Mouse (Mus musculus): ENCODE data around the gene Pld4. TPM values are rescaled to one million over a fixed set of nuclear protein-coding genes. Genes with fewer than 3 reads are reported as not detected.

Pld4 gene
- total and polyA plus RNA-seq, 2 experiments from 2014 or later: 8.8 to 12.6 TPM

DNA sequence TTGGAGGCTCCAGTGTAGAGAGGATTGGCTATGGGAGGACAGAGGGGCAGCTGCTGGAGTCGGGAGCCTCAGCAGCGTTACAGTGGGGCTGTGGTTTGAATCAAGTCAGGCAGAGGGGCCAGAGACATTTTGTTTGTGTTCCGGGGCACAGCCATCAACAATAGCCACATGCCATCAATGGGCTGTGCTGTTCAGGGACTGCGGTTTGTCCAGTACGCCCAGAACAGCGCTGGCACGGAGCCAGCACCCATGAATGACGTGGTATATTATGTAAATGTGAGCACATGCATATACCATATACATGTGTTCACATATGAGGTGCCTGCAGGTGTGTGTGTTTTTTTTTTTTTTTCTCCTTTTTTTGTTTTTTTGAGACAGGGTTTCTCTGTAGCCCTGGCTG, 32.7 kb upstream of the Pld4 start:
- Histone ChIP-seq H3K4me3 (ENCODE audit: low read depth, low read length) (no peak overlapping the region), H3K27me3 (ENCODE audit: insufficient read depth, low read length) (no peaks in the 10 kb centered on the region), H3K4me1 (ENCODE audit: insufficient read depth, low read length) (peaks cover 9% of the 10 kb centered on the region; the same call in 1 of the 2 replicates), H3K36me3 (ENCODE audit: insufficient read depth, low read length) (peaks cover 18% of the 10 kb centered on the region), H3K9ac (replicated peaks; ENCODE audit: low read length, poor library complexity, severe bottlenecking) (no peak overlapping the region), H3K9me3 (ENCODE audit: low read length) (no peaks in the 10 kb centered on the region), H3K4me2 (ENCODE audit: low read depth, low read length, poor library complexity, severe bottlenecking) (no peak overlapping the region), H3K27ac (ENCODE audit: low read depth, low read length) (no peak overlapping the region)
- WGBS: 72% methylated on average over 8 of the region's 8 CpGs
- ATAC-seq (ENCODE audit: low FRiP score) (no peak), DNase-seq (ENCODE audit: low spot score) (no peak)
- no peak for TF ChIP-seq CTCF (IDR thresholded peaks at IDR 0.05)

DNA sequence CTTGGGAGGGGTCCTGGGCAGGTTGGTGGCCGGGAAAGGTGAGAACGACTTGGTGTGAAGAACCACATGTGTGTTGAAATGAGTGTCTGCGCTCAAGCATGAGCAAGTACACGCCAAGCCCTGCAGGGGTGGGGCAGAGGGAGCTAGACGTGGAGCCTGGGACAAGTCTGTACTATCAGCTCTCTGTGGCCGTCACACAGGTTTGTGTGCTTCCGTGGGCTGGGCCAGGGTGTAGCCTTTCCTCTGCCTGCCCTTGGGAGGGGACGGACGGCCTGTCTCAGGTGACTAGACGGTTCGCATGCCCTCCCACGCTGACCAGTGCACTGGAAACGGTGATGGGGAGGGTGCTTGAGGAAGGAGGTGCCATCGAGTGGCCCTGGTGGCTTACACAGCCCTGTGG, 29.6 kb upstream of the Pld4 start:
- no peak overlapping the region for H3K4me2 ChIP-seq (ENCODE audit: low read depth, low read length, poor library complexity, severe bottlenecking)
- 89% methylated on average over 14 of the region's 14 CpGs for WGBS
- H3K9ac ChIP-seq (replicated peaks; ENCODE audit: low read length, poor library complexity, severe bottlenecking): no peak overlapping the region
- ATAC-seq (ENCODE audit: low FRiP score) (no peak), DNase-seq (ENCODE audit: low spot score) (no peak)
- H3K27me3 ChIP-seq (ENCODE audit: insufficient read depth, low read length): no peaks in the 10 kb centered on the region
- no peaks in the 10 kb centered on the region for H3K4me1 ChIP-seq (ENCODE audit: insufficient read depth, low read length)
- no peaks in the 10 kb centered on the region for H3K9me3 ChIP-seq (ENCODE audit: low read length)
- H3K36me3 ChIP-seq (ENCODE audit: insufficient read depth, low read length): peaks cover 42% of the 10 kb centered on the region
- TF ChIP-seq CTCF (IDR thresholded peaks at IDR 0.05): no peak
- no peak overlapping the region for H3K4me3 ChIP-seq (ENCODE audit: low read depth, low read length)
- no peak overlapping the region for H3K27ac ChIP-seq (ENCODE audit: low read depth, low read length)

DNA sequence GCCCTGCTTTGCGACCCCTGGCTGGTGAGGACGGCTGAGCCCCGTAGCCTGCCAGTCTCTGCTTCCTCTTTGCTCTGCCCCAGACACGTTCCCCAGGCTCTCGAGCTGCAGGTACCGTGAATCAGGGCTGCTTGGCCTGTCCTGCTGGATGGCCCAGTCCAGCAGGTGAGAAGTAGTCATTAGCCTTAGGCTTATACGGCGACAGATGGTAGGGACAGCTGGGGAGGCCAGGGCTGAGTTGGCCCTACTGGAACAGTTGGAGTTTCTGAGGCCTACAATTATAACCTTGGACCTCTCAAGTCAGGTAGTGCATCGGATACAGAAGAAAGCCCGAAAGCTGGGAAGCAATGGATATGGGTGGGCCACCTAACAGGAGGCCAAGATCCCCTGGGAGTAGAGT, 27.9 kb upstream of the Pld4 start:
- ATAC-seq (ENCODE audit: low FRiP score): no peak
- Histone ChIP-seq H3K4me1 (ENCODE audit: insufficient read depth, low read length) (no peaks in the 10 kb centered on the region), H3K9ac (replicated peaks; ENCODE audit: low read length, poor library complexity, severe bottlenecking) (no peak overlapping the region), H3K27me3 (ENCODE audit: insufficient read depth, low read length) (no peaks in the 10 kb centered on the region), H3K36me3 (ENCODE audit: insufficient read depth, low read length) (peaks cover 59% of the 10 kb centered on the region), H3K9me3 (ENCODE audit: low read length) (no peaks in the 10 kb centered on the region), H3K4me3 (ENCODE audit: low read depth, low read length) (no peak overlapping the region), H3K4me2 (ENCODE audit: low read depth, low read length, poor library complexity, severe bottlenecking) (no peak overlapping the region), H3K27ac (ENCODE audit: low read depth, low read length) (no peak overlapping the region)
- DNase-seq (ENCODE audit: low spot score): no peak
- 90% methylated on average over 10 of the region's 10 CpGs for WGBS
- no peak for TF ChIP-seq CTCF (IDR thresholded peaks at IDR 0.05)

DNA sequence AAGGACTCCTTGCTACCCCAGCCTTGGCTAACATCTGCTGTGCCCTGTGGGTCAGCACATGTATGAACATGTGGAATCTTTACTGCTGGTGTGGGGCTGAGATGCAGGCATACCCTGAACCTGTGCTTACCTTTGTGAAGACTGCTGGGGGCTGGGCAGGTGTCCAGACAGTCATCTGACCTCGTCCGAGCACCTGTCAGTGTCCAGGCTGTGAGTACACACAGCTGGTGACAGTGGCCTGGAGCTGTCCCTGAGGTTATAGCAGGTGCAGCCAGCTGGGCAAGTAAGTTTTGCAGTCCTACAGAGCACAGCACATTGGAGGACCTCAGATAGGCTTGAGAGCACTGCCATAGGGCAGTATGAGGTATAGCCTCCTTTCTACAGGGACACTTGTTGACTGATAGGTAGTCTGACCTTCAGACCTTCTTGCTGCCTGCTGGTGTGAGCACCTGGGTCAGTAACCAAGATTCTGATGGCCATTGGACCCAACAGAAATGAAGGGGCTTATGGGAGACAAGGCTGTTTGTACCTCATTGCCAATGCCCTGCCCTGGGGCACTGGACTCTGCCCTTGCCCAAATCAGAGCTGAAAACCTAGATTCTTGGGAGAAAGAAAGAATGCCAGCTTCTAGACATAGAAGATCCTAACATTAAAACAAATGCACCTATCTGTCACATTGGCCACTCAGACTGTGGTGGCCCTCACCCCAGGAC, 26.2 kb upstream of the Pld4 start:
- WGBS: 74% methylated on average over 2 of the region's 2 CpGs
- peaks cover 69% of the 10 kb centered on the region for H3K36me3 ChIP-seq (ENCODE audit: insufficient read depth, low read length)
- DNase-seq (ENCODE audit: low spot score) (no peak), ATAC-seq (ENCODE audit: low FRiP score) (no peak)
- no peak overlapping the region for H3K27ac ChIP-seq (ENCODE audit: low read depth, low read length)
- H3K9ac ChIP-seq (replicated peaks; ENCODE audit: low read length, poor library complexity, severe bottlenecking): no peak overlapping the region
- H3K4me3 ChIP-seq (ENCODE audit: low read depth, low read length): no peak overlapping the region
- TF ChIP-seq CTCF (IDR thresholded peaks at IDR 0.05): no peak
- H3K9me3 ChIP-seq (ENCODE audit: low read length): no peaks in the 10 kb centered on the region
- H3K4me1 ChIP-seq (ENCODE audit: insufficient read depth, low read length): no peaks in the 10 kb centered on the region
- H3K4me2 ChIP-seq (ENCODE audit: low read depth, low read length, poor library complexity, severe bottlenecking): no peak overlapping the region
- no peaks in the 10 kb centered on the region for H3K27me3 ChIP-seq (ENCODE audit: insufficient read depth, low read length)

DNA sequence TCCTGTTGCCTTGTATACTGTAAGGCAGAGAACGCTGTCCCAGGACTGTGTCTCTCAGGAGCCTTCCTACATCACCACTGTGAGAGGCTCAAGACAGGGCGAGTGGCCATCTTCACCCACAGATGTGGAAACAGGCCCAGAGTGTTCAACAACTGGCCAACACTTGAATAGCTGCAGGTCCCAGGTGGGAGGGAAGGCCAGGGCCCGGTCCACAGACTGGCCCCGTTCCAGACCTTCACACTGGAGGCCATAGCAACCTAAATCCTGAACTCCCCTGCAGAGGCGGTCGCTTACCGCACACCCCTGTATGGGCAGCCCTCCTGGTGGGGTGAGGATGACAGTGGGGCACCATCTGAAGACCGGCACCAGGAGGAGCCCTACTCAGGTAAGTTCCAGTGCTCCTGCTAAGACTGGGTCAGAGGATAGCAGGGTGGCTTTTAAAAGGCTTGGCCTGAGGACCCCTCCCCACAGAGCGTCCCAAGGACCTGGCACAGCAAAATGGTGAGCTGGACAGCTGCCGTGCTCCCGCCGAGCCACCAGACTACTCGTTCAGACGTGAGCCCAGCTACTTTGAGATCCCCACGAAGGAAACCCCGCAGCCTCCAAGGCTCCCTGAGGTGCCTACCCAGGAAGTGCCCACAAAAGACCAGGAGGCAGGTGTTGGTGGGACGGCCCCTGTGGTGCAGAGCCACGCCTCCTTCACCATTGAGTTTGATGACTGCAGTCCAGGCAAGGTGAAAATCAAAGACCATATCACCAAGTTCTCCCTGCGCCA, 25.4 kb upstream of the Pld4 start:
- Histone ChIP-seq H3K4me2 (ENCODE audit: low read depth, low read length, poor library complexity, severe bottlenecking) (no peak overlapping the region), H3K36me3 (ENCODE audit: insufficient read depth, low read length) (peaks cover 75% of the 10 kb centered on the region), H3K4me1 (ENCODE audit: insufficient read depth, low read length) (no peaks in the 10 kb centered on the region), H3K27me3 (ENCODE audit: insufficient read depth, low read length) (no peaks in the 10 kb centered on the region), H3K9me3 (ENCODE audit: low read length) (no peaks in the 10 kb centered on the region), H3K9ac (replicated peaks; ENCODE audit: low read length, poor library complexity, severe bottlenecking) (no peak overlapping the region), H3K27ac (ENCODE audit: low read depth, low read length) (no peak overlapping the region), H3K4me3 (ENCODE audit: low read depth, low read length) (no peak overlapping the region)
- no peak for DNase-seq (ENCODE audit: low spot score)
- no peak for TF ChIP-seq CTCF (IDR thresholded peaks at IDR 0.05)
- no peak for ATAC-seq (ENCODE audit: low FRiP score)
- WGBS: 86% methylated on average over 19 of the region's 19 CpGs
